Mouse (Mus musculus) forebrain, postnatal 0 days (tissue): ENCODE data around the gene Nobox. TPM values are rescaled to one million over a fixed set of nuclear protein-coding genes. Genes with fewer than 3 reads are reported as not detected.

Source experiments
- ATAC-seq: fragments of 200-750 bp; cut with Nextera tagmentation; 2 replicates; pipeline ENCODE4 v1.8.0; 2017; ENCODE audit warnings: mild to moderate bottlenecking, moderate library complexity
- DNase-seq: peaks from one replicate; pipeline ENCODE4 v3.0.0-alpha.2; 2015
- H3K27ac ChIP-seq: fragments of 300-500 bp; sonication (generic); 2 replicates; pipeline ENCODE4 v1.5.1; 2014; ENCODE audit warnings: low read depth, mild to moderate bottlenecking, antibody characterized with exemption, low read length, moderate library complexity, mixed read lengths
- H3K27me3 ChIP-seq: fragments of 300-500 bp; sonication (generic); 2 replicates; pipeline ENCODE4 v1.6.1; 2014; ENCODE audit warnings: mild to moderate bottlenecking, low read length, mixed read lengths; ENCODE audit not compliant: insufficient read depth
- H3K36me3 ChIP-seq: fragments of 300-500 bp; sonication (generic); 2 replicates; pipeline ENCODE4 v1.6.1; 2014; ENCODE audit warnings: mild to moderate bottlenecking, moderate library complexity; ENCODE audit not compliant: insufficient read depth
- H3K4me1 ChIP-seq: fragments of 300-500 bp; sonication (generic); 2 replicates; pipeline ENCODE4 v1.6.1; 2014; ENCODE audit warnings: antibody characterized with exemption; ENCODE audit not compliant: insufficient read depth
- H3K4me2 ChIP-seq: fragments of 300-500 bp; sonication (generic); 2 replicates; pipeline ENCODE4 v1.6.1; 2014; ENCODE audit warnings: low read depth, mild to moderate bottlenecking, moderate library complexity
- H3K4me3 ChIP-seq: fragments of 300-500 bp; sonication (generic); 2 replicates; pipeline ENCODE4 v1.5.1; 2014; ENCODE audit warnings: low read depth, low read length, mixed read lengths
- H3K9ac ChIP-seq: fragments of 300-500 bp; sonication (generic); 2 replicates; pipeline ENCODE4 v1.6.1; 2014; ENCODE audit warnings: mild to moderate bottlenecking
- H3K9me3 ChIP-seq: fragments of 300-500 bp; sonication (generic); 2 replicates; pipeline ENCODE4 v1.6.1; 2016; ENCODE audit warnings: low read length
- CTCF ChIP-seq: sonication (generic); IDR thresholded peaks from 2 replicates; pipeline ENCODE4 v1.5.1; 2016; ENCODE audit warnings: antibody characterized with exemption, control low read depth, low read depth
- WGBS: fragments of 180-500 bp; shearing (Covaris S2); extraction: QIAGEN DNeasy Blood & Tissue Kit; methylation state at CpG from one replicate; pipeline ENCODE4 v1.1.7; 2014; 5-methylcytosine and 5-hydroxymethylcytosine counted together
- polyA plus RNA-seq: library from polyadenylated mRNA; unstranded; fragments of >200 nt; fragmentation: Nextera tagmentation; extraction: Ambion mirVana; gene quantifications from 2 replicates; pipeline ENCODE4 v1.2.1, GENCODE M21; 2015
- total RNA-seq: library from RNA; depleted of rRNA; stranded (reverse); fragments of >200 nt; gene quantifications from 2 replicates; pipeline ENCODE4 v1.2.3, GENCODE M21; 2014; rRNA removed

Gene Nobox
- total RNA-seq (not detected in 2 replicates), polyA plus RNA-seq (0.12 TPM in 1 of 2 replicates, not detected in the other)

DNA sequence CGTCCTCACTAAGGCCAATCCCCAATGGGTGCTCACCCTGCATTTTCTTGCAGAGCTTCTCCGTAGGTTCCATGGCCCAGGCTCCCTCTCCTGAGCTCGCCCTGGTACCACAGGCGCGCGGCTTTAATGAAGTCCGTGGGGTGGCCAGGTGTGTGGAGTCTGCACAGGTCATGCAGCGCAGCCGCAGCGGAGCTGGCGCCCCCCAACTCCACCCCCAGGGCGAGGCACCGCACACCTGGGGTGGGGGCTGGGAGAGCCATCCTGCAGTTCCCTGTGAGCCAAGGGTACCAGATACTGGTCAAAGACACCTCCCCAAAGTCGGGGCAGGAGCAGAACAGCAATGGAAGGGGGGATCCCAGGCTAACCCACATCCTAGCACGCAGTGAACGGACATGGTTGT, at the start of gene Nobox:
Nobox (minus strand) TSS at position 101 of the 400 bp plus-strand sequence.
- H3K4me2 ChIP-seq: no peak within 1 kb of the TSS
- ATAC-seq (no peak), DNase-seq (no peak)
- 72% methylated on average over 16 of the region's 16 CpGs for WGBS
- no peak within 1 kb of the TSS for H3K9ac ChIP-seq
- no peaks in the 10 kb centered on the region for H3K4me1 ChIP-seq
- no peaks in the 10 kb centered on the region for H3K27me3 ChIP-seq
- H3K27ac ChIP-seq: no peak within 1 kb of the TSS
- no peak within 1 kb of the TSS for H3K4me3 ChIP-seq
- TF ChIP-seq CTCF: no peak
- no peaks in the 10 kb centered on the region for H3K36me3 ChIP-seq
- H3K9me3 ChIP-seq: no peaks in the 10 kb centered on the region

GRCm38 (mm10) chr6:43354562-43355241, 45.3 kb upstream of the Nobox start:
- no peak for TF ChIP-seq CTCF
- ATAC-seq (no peak), DNase-seq (no peak)
- Histone ChIP-seq H3K4me3 (no peak overlapping the region), H3K9me3 (no peaks in the 10 kb centered on the region), H3K4me2 (no peak overlapping the region), H3K36me3 (no peaks in the 10 kb centered on the region), H3K9ac (no peak overlapping the region), H3K4me1 (no peaks in the 10 kb centered on the region), H3K27me3 (no peaks in the 10 kb centered on the region), H3K27ac (no peak overlapping the region)
- 72% methylated on average over 9 of the region's 9 CpGs for WGBS

- no peak for ATAC-seq
Observed at GRCm38 (mm10) chr6:43353446-43353845, 44.1 kb upstream of the Nobox start.

GRCm38 (mm10) chr6:43349083-43349482, 39.7 kb upstream of the Nobox start:
- no peak for TF ChIP-seq CTCF
- Histone ChIP-seq H3K4me3 (no peak overlapping the region), H3K36me3 (no peaks in the 10 kb centered on the region), H3K27me3 (no peaks in the 10 kb centered on the region), H3K4me1 (no peaks in the 10 kb centered on the region), H3K27ac (no peak overlapping the region), H3K4me2 (no peak overlapping the region), H3K9me3 (no peaks in the 10 kb centered on the region), H3K9ac (no peak overlapping the region)
- DNase-seq (no peak), ATAC-seq (no peak)
- WGBS: 62% methylated on average over 4 of the region's 4 CpGs

More at GRCm38 (mm10) chr6:43353446-43353845, 44.1 kb upstream of the Nobox start:
- TF ChIP-seq CTCF: no peak
- no peaks in the 10 kb centered on the region for H3K27me3 ChIP-seq
- 89% methylated on average over 4 of the region's 4 CpGs for WGBS
- H3K4me1 ChIP-seq: no peaks in the 10 kb centered on the region
- DNase-seq: no peak
- H3K9ac ChIP-seq: no peak overlapping the region
- no peak overlapping the region for H3K27ac ChIP-seq
- no peaks in the 10 kb centered on the region for H3K36me3 ChIP-seq
- no peak overlapping the region for H3K4me2 ChIP-seq
- H3K4me3 ChIP-seq: no peak overlapping the region
- H3K9me3 ChIP-seq: no peaks in the 10 kb centered on the region

DNA sequence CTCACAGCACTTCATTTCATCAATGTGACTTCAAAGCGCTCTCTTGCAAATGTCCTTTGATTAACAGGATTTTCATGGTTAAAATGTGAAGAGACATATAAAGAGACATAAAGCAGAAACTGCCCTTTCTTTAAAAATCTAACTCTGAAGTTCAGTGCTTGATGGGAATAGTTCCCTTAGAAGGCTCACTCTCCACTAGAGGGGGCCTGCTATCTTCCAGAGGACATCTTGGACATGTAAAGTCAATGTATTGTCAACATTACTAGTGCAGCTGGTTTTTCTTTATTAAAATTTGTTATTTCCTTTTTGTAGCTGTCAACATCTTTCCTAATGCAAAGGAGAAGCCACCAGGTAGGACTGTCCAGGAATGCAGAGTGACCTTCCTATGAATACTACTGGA, 38.3 kb upstream of the Nobox start:
- H3K36me3 ChIP-seq: no peaks in the 10 kb centered on the region
- H3K9ac ChIP-seq: no peak overlapping the region
- no peaks in the 10 kb centered on the region for H3K4me1 ChIP-seq
- no peak overlapping the region for H3K4me2 ChIP-seq
- WGBS: 98% methylated on average over 1 of the region's 1 CpGs
- peak; percentile 20; the same call in 1 of the 2 replicates for TF ChIP-seq CTCF
- DNase-seq (no peak), ATAC-seq (no peak)
- no peaks in the 10 kb centered on the region for H3K9me3 ChIP-seq
- H3K4me3 ChIP-seq: no peak overlapping the region
- no peaks in the 10 kb centered on the region for H3K27me3 ChIP-seq
- H3K27ac ChIP-seq: no peak overlapping the region

DNA sequence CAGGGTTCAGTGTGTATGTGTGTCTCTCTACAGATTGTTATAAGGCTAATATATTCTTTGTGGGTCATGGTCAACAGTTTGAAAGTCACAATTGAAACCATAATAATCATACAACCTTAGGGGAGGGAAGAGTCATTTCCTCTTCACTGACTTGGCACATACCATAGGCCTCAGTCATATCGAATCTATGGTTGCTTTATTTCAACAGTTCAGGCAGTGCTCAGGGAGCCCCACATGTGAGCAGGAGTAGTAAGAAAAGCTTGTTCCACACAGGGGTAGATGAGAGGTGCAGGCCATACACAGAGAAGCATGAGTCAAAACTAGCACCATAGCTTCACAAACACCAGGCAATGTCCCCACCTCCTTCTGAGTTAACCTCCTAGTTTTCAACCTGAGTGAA, 33.7 kb upstream of the Nobox start:
- H3K27me3 ChIP-seq: no peaks in the 10 kb centered on the region
- H3K4me1 ChIP-seq: no peaks in the 10 kb centered on the region

GRCm38 (mm10) chr6:43342386-43342785, 33.0 kb upstream of the Nobox start:
- 19% methylated on average over 2 of the region's 2 CpGs for WGBS
- DNase-seq: no peak

More for the DNA sequence above, 33.7 kb upstream of the Nobox start:
- DNase-seq: no peak
- WGBS: 80% methylated on average over 1 of the region's 1 CpGs
- no peak for ATAC-seq
- no peak for TF ChIP-seq CTCF
- Histone ChIP-seq H3K9me3 (no peaks in the 10 kb centered on the region), H3K27ac (no peak overlapping the region), H3K4me3 (no peak overlapping the region), H3K9ac (no peak overlapping the region), H3K36me3 (no peaks in the 10 kb centered on the region), H3K4me2 (no peak overlapping the region)

More at GRCm38 (mm10) chr6:43342386-43342785, 33.0 kb upstream of the Nobox start:
- Histone ChIP-seq H3K4me1 (no peaks in the 10 kb centered on the region), H3K4me3 (no peak overlapping the region), H3K27me3 (no peaks in the 10 kb centered on the region), H3K4me2 (no peak overlapping the region), H3K36me3 (no peaks in the 10 kb centered on the region), H3K9me3 (no peaks in the 10 kb centered on the region), H3K9ac (no peak overlapping the region), H3K27ac (no peak overlapping the region)
- ATAC-seq: no peak
- no peak for TF ChIP-seq CTCF
